Mouse (Mus musculus) 3T3-L1 (cell line): Measurements from ENCODE around the gene Dync1li2.
A peak's percentile ranks its signal among the peaks of the same experiment; 100 is the strongest.

Experiments used
- DNase-seq: peaks from one replicate; pipeline ENCODE4 v3.0.0-alpha.2; 2015; ENCODE audit warnings: low read depth, low spot score

Gene Dync1li2

DNA sequence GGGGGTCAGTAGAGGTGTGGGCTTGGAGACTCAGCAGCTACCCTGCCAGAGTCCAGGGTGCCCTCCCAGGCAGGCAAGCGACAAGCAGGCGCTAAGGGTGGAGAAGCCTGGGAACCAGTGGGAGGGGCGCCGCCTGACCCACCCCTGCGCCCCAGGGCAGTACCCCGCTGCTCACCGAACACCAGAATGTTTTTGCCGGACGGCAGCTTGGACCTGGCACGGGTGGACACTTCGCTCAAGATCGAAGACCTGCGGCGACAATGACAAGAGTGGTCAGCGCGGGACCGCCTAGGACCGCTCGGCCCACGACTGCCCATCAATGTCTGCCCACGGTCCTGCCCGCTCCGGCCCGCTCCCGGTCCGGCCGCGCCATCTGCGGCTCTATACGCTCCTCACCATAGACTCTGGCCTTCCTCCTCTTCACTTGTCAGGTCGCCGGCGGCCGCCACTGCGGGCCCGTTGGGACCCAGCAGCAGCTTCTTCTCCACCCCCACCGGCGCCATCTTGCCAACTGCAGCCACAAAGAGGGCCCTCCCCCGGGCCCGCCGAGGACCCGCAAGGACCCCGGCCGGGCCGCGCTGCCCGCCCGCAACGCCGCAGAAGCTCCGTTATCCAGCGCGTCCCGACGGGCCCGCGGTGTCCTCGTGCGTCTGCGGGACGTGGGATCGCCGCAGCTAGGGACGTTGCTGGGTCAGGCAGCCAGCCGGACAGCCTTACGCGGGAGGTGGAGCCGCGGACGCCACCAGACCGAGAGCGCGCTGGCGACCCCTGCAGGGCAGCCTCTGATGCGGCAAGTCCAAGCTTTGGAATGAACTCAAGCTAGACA, at the start of gene Dync1li2:
Dync1li2 (minus strand) TSS at position 749 of the 826 bp plus-strand sequence.
- peak; percentile 87 for DNase-seq

DNA sequence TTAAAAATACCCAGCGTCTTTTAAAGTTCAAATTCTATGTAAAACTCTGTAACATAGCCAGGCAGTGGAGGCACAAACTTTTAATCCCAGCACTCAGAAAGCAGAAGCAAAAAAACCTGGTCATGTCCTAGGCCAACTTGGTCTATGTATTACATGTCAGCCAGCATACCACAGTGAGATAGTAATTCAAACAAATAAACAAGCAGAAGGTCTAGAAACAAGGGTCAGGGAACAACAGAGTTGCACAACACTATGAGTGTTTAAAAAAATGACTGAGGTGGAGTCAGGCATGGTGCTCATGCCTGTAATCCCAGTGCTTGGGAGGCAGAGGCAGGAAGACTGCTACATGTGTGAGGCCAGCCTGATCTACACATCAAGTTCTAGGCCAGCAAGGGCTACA, 36.2 kb upstream of the Dync1li2 start:
- DNase-seq: peak; percentile 3

DNA sequence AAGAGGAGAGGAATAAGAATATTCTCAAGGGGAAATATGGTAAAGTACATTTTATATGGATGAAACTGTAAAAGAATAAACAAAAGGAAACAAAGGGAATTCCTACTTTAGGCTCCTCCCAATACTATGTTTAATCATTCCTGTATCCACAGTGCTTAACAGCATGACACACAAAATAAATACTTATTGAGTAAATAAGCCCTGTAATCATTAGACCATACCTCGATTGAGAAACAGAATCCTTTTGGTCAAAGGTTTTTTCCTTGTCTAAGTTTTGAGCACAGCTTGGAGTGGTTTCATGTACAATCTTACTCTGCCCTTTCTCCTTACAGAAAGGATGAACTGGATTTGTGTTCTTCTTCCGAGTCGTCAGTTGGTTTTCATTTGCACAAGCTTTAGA, 29.6 kb upstream of the Dync1li2 start:
- DNase-seq: no peak

DNA sequence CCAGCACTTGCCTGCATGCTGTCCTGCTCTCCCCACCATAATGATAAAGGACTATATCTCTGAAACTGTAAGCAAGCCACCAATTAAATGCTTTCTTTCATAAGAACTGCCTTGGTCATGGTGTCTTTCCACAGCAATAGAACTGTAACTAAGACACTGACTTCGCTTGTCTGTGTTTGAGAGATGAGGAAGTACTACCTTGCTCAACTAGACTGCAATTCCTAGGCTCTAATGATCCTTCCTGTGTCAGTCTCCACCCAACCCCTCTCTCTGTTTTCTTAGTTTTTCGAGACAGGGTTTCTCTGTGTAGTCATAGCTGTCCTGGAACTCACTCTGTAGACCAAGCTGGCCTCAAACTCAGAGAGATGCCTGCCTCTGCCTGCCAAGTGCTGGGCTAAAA, 24.6 kb upstream of the Dync1li2 start:
- DNase-seq: no peak

DNA sequence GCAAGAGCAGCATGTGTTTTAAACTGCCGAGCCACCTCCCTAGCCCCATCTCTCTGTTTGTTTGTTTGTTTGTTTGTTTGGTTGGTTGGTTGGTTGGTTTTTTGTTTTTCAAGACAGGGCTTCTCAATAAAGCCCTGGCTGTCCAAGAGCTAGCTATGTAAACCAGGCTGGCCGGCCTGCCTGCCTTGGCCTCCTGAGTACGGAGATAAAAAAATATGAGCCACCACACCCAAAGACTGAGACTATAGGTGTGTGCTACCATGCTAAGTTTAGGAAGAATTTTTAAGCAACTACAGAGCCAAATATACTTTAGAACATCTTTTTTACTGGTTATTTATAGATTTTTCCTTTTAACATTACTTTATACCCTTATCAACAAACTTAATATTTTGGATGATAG, 9.3 kb upstream of the Dync1li2 start:
- no peak for DNase-seq

DNA sequence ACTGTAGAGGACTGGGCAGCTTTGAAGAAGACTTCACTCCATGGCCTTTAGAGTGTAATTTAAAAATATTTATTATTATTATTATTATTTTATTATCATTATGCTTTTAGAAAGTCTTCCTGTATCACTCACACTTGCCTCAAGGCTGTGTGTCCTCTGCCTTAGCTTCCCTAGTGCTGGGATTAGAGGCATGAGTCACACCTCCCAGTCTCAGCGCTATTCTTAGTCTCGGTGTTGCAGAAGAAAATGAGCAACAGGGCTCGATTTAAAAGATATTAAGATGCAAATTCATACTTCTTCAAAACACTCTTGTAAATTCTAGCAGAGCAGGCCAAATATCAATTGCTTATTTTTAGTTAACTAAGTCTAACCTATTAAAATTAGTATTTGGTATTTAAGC, 5.9 kb upstream of the Dync1li2 start:
- peak; percentile 60 for DNase-seq

DNA sequence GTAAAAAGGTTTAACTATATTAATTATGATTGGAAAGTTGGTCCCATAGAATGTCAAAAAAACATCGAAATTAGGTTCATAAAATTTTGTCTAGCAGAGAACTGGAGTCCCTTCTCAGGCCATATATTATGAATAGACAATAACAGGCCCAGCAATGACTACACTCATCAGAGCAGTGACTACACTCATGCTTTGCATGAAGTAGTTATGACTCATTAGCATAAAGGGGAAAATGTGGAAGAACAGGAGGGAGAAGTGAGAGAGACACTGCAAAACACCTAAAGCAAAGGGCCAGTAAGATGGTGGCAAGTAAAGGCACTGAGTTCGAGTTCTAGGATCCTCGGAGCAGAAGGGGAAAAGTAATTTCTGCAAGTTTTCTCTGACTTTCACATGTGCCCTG, 3.2 kb upstream of the Dync1li2 start:
- DNase-seq: no peak

DNA sequence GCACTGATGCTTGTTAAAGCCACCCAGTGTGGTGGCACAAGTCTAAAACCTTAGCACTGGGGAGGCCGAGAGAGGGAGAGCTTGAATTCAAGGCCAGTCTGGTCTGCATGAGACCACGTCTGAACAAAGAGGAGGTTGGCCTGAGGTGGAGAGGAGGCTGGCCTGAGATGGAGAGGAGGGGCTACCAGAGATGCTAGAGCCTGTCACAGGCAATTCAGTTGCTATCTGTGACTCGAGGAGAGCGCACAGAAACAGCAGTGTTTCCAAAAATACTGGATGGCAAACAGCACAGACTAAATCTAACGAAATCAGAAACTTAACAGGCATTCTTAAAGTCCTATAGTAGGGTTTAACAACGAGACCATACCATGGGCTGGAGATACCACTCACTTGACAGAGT, 2.4 kb upstream of the Dync1li2 start:
- no peak for DNase-seq

DNA sequence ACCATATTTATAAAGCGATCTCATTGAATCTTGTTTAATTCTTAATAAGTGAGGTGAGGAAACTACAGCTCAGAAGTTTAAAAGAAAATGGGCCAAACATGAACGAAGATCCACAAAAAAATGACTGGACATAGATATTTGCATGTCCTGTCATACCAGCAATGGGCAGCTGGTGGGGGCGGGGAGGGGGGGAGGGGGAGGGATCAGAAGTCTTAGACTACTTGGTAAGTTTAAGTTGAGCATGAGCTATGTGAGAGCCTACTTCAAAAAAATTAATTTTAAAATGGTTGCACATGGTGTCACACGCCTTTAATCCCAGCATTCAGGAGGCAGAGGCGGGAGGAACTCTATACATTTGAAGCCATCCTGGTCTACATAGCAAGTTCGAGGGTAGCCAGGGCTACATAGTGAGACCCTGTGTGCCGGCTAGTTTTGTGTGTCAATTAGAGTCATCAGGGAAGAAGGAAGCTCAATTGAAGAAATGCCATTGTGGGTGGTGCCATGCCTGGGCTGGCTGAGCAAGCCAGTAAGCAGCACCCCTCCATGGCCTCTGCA, 355 bp upstream of the Dync1li2 start:
- DNase-seq: no peak

DNA sequence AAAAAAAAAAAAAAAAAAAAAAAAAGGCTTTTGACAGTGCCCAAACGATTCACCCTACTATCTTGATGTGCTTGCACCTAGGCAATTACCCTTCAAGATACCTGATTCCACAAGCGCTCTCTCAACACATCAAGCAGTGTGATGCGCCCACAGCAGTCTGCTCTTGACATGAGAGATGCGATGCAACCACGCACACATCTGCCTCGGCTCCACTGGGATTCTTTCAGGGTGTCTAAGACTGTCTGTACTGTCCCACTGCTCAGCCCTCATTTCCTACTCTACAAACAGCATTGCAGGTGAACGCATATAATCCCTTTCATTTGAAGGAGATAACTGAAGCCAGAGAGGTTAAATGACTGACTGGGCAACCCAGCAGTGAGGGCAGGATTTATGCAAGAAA, 1.2 kb downstream of the Dync1li2 start:
- DNase-seq: peak; percentile 28

DNA sequence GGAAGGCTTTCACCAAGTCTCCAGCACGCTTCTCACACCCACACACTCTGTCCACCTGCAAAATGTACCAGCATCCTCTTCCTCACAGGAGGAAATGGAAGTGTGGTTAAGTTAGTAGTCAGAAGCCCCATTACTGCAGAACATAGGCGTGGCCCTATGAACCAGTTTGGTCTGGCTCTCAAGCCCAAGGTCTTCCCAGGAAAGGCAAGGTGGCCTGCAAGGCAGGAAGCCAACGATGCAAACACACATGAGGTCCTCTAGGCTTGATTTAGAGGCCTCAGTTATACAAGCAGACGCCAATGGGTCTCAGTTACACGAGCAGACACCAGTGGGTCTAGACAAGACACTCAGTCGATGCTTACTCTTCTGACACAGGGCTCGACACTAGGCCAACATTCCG, 3.4 kb downstream of the Dync1li2 start:
- DNase-seq: no peak

DNA sequence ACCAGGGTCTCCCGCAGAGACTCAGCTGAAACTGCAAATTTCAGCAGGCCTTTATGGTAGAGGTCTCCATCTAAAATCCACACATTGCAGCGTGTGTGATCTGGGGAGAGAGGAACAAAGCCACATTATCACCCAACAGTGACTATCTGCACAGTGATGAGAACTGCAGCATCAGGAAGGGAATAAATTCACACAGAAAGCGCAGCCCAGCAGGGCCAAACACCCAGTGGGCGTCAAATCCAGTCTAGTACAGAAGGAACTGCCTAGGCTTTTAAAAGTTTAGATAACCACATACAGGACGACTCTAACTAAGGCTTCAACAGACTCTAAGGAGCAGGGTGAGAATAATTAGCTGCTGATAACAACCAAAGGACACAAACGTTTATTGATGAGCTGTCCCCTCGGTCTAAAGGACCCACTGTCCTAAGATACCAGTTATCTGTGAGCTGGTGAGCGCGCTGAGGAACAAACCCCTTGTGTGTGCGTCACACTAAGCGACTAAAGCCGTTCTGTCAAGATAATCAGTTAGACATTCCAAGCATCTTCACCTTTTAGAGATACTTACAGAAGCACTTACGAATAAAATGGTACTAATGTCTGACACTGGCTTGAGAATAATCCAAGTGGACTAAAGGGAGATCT, 5.2 kb downstream of the Dync1li2 start:
- no peak for DNase-seq

DNA sequence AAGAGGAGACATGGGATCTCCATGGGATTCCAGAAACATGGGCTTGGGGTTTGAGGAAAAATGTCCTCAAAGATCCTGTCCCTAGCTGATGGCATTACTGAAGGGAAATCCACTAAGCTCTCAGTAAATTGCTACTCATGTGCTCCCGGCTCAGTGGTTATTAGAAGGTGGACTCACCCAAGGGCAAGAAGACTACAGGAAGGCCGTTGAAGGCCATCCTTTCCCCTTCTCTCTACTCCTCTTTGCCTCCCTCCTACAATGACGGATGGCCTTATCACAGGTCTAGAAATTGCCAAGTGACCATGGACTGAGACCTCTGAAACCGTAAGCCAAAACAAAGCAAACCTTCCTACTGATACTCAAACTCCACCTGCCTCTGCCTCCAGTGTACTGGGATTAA, 6.3 kb downstream of the Dync1li2 start:
- no peak for DNase-seq

DNA sequence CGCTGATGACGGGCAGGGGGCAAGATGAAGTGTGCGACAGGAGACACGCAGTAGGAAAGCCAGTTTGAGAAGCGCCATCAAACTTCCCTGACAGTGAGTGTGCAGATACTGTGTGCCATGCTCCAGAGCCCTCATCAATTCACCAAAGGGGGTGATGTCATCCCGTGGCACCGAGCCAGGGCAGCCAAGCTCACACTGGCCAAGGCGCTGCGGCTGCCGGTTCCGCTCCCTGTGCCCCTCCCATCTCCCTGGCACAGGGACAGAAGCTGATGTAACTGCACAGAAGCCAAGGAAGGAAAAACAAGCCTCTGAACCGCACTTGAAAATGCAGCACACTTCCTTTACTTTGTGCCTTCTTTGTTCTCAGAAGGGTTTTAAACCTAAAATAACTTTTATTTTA, 6.8 kb downstream of the Dync1li2 start:
- DNase-seq: peak; percentile 95

DNA sequence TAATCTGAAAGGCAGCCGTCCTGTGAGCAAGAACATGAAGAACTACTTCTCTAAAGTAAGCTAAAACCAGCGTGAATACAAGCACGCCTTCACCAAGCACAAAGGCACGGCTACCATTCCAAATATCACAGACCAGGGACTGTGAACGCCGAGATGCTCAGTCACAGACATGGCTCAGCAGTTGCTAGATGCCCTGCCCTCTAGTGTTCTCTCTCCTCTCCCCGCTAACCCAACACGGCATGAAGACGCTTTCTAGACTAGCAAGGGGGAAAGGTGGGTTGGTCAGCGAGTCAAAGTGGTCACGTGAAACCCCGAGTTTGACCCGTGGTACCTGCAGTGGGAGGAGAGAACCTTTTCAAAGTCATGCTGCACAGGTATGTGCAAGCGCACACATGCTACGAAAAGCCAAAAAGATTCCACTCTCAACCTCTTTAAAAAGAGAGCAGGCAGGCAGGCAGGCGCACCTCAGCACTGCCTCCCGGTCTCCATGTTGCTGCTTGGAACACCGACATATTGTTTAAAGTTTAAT, 8.0 kb downstream of the Dync1li2 start:
- no peak for DNase-seq

DNA sequence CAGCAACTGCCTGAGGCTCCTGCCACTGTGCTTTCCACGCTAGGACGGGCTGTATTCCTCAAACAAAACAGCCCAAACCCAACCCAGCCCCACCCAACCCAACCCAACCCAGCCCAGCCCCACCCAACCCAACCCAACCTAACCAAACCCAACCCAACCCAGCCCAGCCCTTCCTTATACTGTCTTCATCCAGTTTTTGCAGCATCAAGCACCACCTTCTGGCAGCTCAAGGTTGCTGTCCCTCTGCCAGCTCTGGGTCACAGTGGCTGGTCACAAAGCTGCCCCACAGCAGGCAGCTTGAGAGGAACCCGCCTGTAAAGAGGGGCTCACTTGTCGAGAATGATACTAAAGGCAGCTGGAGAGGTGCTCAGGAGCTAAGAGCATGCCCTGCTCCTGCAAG, 8.6 kb downstream of the Dync1li2 start:
- no peak for DNase-seq

DNA sequence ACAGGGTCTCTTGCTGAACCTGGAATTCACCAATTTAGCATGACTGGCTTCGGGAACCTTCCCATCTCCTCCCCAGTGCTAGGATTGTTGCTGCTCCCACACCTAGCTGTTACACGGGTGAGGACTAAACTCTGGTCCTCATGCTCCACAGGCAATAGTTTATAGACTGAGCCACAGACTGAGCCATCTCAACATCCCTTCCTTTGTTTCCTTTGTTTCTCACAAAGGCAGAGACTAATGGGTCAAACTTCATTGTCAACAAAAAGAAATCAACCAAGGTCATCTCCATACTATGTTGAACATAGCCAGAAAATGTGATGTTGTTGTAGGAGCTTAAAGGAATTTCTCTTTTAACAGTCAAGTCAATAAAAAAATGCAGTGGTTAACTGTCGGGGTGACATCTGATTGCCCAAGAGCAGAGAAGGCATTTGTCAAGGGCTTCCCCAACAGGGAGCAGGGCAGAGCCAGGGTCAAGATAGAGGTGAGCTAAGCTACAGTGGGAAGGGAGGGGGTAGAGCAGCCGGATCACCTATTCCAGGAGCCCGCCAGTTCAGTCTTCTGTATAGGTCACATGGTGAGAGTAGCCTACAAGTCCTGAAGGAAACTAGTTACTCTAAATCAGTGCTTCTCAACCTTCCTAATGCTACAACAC, 9.5 kb downstream of the Dync1li2 start:
- no peak for DNase-seq

DNA sequence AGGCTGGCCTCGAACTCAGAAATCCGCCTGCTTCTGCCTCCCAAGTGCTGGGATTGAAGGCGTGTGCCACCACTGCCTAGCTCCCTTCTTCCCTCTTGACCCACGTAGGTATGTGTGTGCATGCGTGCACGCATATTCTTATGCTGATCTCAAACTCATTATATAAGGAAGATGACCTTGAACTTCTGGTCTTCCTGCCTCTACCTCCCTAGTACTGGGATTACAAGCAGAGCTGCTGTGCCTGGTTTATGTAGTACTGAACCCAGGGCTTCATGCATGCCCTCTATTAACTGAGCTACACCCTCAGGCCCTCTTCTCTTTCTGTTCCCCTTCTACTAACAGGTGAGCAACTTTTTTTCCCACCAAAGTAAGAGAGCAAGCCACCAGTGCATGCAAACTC, 10.2 kb downstream of the Dync1li2 start:
- no peak for DNase-seq

DNA sequence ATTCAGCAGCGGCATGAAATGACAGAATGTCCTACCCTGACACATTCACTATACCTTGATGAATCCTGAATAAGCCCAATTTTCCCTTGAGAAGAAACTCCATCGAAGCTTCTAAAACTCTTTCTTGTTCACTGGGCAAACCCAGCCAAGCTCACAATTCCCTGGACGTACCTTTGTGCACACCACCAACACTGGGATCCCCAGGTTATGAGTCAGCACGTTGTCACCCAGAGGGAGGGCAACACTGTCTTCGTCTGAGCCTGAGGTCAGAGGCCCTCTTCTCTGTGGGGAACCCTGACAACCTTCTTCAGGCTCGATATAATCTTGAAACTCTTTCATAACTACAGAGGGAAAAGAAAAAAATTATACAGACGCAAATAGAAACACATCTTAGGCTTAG, 12.6 kb downstream of the Dync1li2 start:
- DNase-seq: no peak

DNA sequence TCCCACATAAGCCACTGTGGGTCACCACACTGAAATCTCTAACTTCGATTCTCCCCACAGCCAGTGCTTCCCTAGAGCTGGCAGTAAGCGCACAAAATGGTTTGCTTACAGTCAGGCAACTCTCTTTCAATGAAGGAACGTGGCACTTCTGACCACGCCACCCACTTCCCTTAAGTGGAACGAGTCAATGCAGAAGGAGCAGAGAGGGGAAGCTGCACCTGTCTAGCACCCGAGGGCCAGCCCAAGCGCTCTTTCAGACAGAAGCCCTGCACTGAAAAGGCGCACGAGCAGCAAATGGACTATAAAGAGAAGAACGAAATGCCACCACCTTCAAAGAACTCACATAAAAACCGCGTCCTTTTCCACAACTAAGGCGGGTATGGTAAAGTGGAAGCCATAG, 15.1 kb downstream of the Dync1li2 start:
- DNase-seq: no peak

DNA sequence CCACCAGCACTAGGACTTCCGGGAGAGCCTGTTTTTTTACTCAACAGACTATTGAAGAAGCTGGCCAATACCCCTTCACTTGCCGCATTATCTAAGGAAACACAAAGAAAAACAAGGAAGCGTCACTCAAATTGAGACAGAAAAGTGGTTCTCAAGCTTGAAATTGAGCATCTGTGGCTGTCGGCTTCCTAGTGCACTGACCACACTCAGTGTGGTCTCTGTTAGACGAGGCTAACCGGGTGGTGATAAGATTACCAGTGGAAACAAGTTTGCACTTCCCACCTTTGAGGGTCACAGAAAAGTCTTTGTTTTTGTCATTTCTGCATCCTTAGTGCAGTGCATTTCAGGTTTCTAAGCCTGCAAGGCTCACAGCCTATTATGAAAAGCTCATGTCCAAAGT, 20.5 kb downstream of the Dync1li2 start:
- no peak for DNase-seq

DNA sequence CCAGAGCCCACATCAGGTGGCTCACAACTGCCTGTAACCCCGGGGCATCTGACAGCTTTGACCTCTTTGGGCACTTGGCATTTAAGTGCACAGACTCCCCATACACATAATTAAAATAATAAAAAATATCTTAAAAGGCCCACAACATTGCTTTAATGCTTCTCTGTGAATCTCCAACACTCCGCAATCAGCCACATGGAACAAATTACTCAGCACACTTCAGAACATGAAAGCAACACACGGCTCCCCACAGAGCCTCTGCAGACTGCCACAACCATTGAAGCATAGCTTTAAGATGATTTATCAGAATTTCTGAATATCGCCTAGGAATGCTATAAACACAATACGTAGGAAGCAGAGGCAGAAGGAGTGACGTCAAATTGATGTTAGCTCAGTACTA, 26.8 kb downstream of the Dync1li2 start:
- DNase-seq: no peak
